Mouse (Mus musculus): ENCODE results near the gene March2. TPM values are rescaled to one million over a fixed set of nuclear protein-coding genes. Genes with fewer than 3 reads are reported as not detected.

The March2 gene
- total and polyA plus RNA-seq, 2 experiments from 2014 or later = 88.5 to 117 TPM

DNA sequence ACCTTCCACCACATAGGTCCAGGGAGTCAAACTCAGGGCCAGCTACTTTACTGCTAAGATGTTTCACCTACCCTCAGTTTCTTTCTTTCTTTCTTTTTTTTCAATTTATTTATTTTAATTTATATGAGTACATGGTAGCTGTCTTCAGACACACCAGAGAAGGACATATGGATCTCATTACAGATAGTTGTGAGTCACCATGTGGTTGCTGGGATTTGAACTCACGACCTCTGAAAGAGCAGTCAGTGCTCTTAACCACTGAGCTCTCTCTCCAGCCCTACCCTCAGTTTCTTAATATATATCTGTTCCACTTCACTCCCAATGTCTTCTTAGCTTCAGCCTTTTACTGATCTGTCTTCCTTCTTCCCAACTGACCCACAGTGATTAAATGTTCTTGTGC is 23.0 kb downstream of the March2 start:
- WGBS = 93% methylated on average over 1 of the region's 1 CpGs
- Histone ChIP-seq H3K27me3 (ENCODE audit: control insufficient read depth, insufficient read depth, low read length) (no peaks in the 10 kb centered on the region), H3K9me3 (replicated peaks; ENCODE audit: control insufficient read depth, low read length) (no peaks in the 10 kb centered on the region), H3K4me1 (ENCODE audit: control insufficient read depth, insufficient read depth) (no peaks in the 10 kb centered on the region), H3K27ac (ENCODE audit: low read depth) (no peak overlapping the region), H3K9ac (replicated peaks; ENCODE audit: low read depth, low read length) (no peak overlapping the region), H3K4me2 (ENCODE audit: low read depth, low read length) (no peak overlapping the region), H3K36me3 (replicated peaks; ENCODE audit: control insufficient read depth, insufficient read depth, low read length) (peaks cover 68% of the 10 kb centered on the region), H3K4me3 (ENCODE audit: low read depth, low read length) (no peak overlapping the region)
- DNase-seq (ENCODE audit: low spot score) (no peak), ATAC-seq (ENCODE audit: insufficient read depth, low read depth) (no peak)
- TF ChIP-seq CTCF (IDR thresholded peaks at IDR 0.05; ENCODE audit: low read depth) (no peak), EP300 (IDR thresholded peaks at IDR 0.05; ENCODE audit: low read depth) (no peak)

DNA sequence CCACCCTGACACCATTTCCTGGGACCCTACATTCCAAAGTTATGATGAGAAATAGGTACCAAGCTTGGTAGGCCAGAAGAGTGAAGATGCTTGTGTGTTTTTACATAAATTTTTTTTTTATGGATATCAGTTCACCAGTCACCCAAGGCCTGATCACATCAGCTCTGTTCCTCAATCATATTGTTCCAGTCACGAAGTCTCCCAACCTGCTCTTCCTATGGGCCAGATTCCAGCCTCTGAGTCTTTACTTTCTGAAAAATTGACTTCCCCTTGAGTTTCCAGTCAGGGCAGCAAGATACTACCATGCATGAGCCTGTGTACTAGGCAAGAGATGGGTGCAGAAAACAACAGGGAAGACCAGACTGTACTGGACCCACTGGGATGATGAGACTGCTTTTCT is 31.7 kb downstream of the March2 start, which contains the start of gene Hnrnpm:
Gene Hnrnpm, minus strand, starts transcription at position 101 of the 400 bp plus-strand sequence.
- H3K9ac ChIP-seq (replicated peaks; ENCODE audit: low read depth, low read length) = peak within 1 kb of the TSS; percentile 98; the same call in 1 of the 2 replicates
- 71% methylated on average over 1 of the region's 1 CpGs for WGBS
- no peak for ATAC-seq (ENCODE audit: insufficient read depth, low read depth)

DNA sequence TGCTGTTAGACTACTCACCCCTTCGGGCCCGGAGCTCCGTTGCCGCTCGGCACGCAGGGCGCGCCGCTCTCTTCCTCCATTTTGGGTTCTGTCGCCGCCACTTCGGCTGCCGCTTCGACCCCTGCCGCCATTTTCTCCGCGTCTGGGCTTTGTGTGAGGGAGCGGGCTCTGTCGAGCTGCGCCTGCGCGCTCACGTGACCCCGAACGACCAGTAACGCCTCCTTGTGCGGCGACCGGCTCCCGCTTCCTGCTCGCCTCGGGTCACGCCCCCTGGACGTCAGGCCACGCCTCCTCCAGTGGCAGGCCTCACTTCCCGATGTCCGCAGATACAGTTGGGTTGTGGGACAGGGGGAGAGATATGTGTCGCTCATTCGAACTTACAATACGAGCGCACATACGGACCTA is 33.2 kb downstream of the March2 start:
- H3K4me1 ChIP-seq (ENCODE audit: control insufficient read depth, insufficient read depth) = peaks cover 34% of the 10 kb centered on the region
- WGBS = under 1% methylated on average over 42 of the region's 42 CpGs
- H3K4me2 ChIP-seq (ENCODE audit: low read depth, low read length) = peak overlapping the region; percentile 95
- H3K27ac ChIP-seq (ENCODE audit: low read depth) = peak overlapping the region; percentile 98
- H3K36me3 ChIP-seq (replicated peaks; ENCODE audit: control insufficient read depth, insufficient read depth, low read length) = 0 out of 2 replicates have a peak, but pooled peaks cover 8% of the 10 kb centered on the region
- TF ChIP-seq CTCF (IDR thresholded peaks at IDR 0.05; ENCODE audit: low read depth) (peak; percentile 25; the same call in 1 of the 2 replicates), EP300 (IDR thresholded peaks at IDR 0.05; ENCODE audit: low read depth) (no peak)
- H3K9me3 ChIP-seq (replicated peaks; ENCODE audit: control insufficient read depth, low read length) = no peaks in the 10 kb centered on the region
- peak; percentile 97 for DNase-seq (ENCODE audit: low spot score)
- H3K27me3 ChIP-seq (ENCODE audit: control insufficient read depth, insufficient read depth, low read length) = no peaks in the 10 kb centered on the region
- peak overlapping the region; percentile 98 for H3K9ac ChIP-seq (replicated peaks; ENCODE audit: low read depth, low read length)
- peak; percentile 99 for ATAC-seq (ENCODE audit: insufficient read depth, low read depth)
- H3K4me3 ChIP-seq (ENCODE audit: low read depth, low read length) = peak overlapping the region; percentile 89

More for the DNA sequence above, 31.7 kb downstream of the March2 start, which contains the start of gene Hnrnpm:
- peak within 1 kb of the TSS; percentile 95 for H3K4me2 ChIP-seq (ENCODE audit: low read depth, low read length)
- TF ChIP-seq EP300 (IDR thresholded peaks at IDR 0.05; ENCODE audit: low read depth) = no peak
- no peak for TF ChIP-seq CTCF (IDR thresholded peaks at IDR 0.05; ENCODE audit: low read depth)
- H3K27me3 ChIP-seq (ENCODE audit: control insufficient read depth, insufficient read depth, low read length) = no peaks in the 10 kb centered on the region
- H3K27ac ChIP-seq (ENCODE audit: low read depth) = peak within 1 kb of the TSS; percentile 49
- H3K4me1 ChIP-seq (ENCODE audit: control insufficient read depth, insufficient read depth) = peaks cover 26% of the 10 kb centered on the region
- DNase-seq (ENCODE audit: low spot score) = no peak
- peaks cover 14% of the 10 kb centered on the region; the same call in 1 of the 2 replicates for H3K36me3 ChIP-seq (replicated peaks; ENCODE audit: control insufficient read depth, insufficient read depth, low read length)
- peak within 1 kb of the TSS; percentile 89 for H3K4me3 ChIP-seq (ENCODE audit: low read depth, low read length)
- H3K9me3 ChIP-seq (replicated peaks; ENCODE audit: control insufficient read depth, low read length) = no peaks in the 10 kb centered on the region

DNA sequence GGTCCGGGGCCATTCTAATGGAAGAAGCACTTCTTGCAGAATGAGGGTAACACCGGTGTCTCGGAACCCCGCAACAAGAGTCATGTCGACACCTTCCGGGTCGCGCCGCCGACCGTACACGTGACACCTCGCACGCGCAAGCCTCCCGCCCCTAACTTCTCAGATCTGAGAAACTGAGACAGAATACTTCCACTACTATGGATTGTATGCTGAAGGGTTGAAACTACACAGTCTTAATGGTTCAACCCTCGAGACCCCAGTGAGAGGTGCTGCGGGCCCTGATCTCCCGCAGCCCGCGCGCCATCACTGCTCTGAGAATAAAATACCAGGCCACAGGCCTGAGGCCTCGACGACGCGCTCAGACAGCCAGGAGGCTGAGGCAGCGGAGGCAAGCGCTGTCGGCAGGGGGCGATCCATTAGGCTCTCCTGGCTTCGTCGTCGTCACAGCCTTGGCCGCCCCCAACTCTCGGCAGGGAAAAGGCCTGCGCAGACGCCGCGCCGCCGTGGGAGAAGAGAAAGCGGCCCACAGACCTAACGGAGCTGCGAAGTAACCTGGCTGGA is 33.7 kb downstream of the March2 start:
- TF ChIP-seq CTCF (IDR thresholded peaks at IDR 0.05; ENCODE audit: low read depth) = peak; percentile 39
- TF ChIP-seq EP300 (IDR thresholded peaks at IDR 0.05; ENCODE audit: low read depth) = no peak
- peak; percentile 35 for DNase-seq (ENCODE audit: low spot score)
- Histone ChIP-seq H3K4me1 (ENCODE audit: control insufficient read depth, insufficient read depth) (peaks cover 35% of the 10 kb centered on the region), H3K9me3 (replicated peaks; ENCODE audit: control insufficient read depth, low read length) (no peaks in the 10 kb centered on the region), H3K27ac (ENCODE audit: low read depth) (peak overlapping the region; percentile 98), H3K4me2 (ENCODE audit: low read depth, low read length) (peak overlapping the region; percentile 95), H3K4me3 (ENCODE audit: low read depth, low read length) (peak overlapping the region; percentile 89), H3K27me3 (ENCODE audit: control insufficient read depth, insufficient read depth, low read length) (no peaks in the 10 kb centered on the region), H3K36me3 (replicated peaks; ENCODE audit: control insufficient read depth, insufficient read depth, low read length) (0 out of 2 replicates have a peak, but pooled peaks cover 3% of the 10 kb centered on the region), H3K9ac (replicated peaks; ENCODE audit: low read depth, low read length) (peak overlapping the region; percentile 98)
- ATAC-seq (ENCODE audit: insufficient read depth, low read depth) = peak; percentile 66
- under 1% methylated on average over 44 of the region's 44 CpGs for WGBS

DNA sequence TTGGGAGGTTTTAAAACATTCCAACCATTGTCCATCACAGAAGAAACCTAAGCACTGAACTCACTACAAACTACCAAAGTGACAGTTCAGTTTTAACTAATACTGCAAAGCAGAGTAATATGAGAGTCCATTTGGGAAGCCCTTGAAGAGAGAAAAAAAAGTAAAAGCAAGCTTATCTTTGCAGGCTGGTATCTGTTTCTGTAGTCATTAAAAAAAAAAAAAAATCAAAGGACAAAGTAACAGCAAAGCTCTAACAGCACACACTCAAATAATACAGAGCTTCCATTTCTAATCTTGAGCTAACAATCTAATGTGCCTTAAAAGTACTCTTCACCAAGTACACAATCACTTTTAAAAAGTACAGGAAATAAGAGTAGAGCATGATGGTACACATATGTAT is 36.7 kb downstream of the March2 start:
- Histone ChIP-seq H3K36me3 (replicated peaks; ENCODE audit: control insufficient read depth, insufficient read depth, low read length) (peaks cover 10% of the 10 kb centered on the region), H3K4me2 (ENCODE audit: low read depth, low read length) (no peak overlapping the region), H3K27ac (ENCODE audit: low read depth) (no peak overlapping the region), H3K9me3 (replicated peaks; ENCODE audit: control insufficient read depth, low read length) (no peaks in the 10 kb centered on the region), H3K4me1 (ENCODE audit: control insufficient read depth, insufficient read depth) (peaks cover 46% of the 10 kb centered on the region), H3K9ac (replicated peaks; ENCODE audit: low read depth, low read length) (no peak overlapping the region), H3K4me3 (ENCODE audit: low read depth, low read length) (no peak overlapping the region), H3K27me3 (ENCODE audit: control insufficient read depth, insufficient read depth, low read length) (no peaks in the 10 kb centered on the region)
- no peak for DNase-seq (ENCODE audit: low spot score)
- no peak for ATAC-seq (ENCODE audit: insufficient read depth, low read depth)
- TF ChIP-seq EP300 (IDR thresholded peaks at IDR 0.05; ENCODE audit: low read depth) (no peak), CTCF (IDR thresholded peaks at IDR 0.05; ENCODE audit: low read depth) (no peak)

DNA sequence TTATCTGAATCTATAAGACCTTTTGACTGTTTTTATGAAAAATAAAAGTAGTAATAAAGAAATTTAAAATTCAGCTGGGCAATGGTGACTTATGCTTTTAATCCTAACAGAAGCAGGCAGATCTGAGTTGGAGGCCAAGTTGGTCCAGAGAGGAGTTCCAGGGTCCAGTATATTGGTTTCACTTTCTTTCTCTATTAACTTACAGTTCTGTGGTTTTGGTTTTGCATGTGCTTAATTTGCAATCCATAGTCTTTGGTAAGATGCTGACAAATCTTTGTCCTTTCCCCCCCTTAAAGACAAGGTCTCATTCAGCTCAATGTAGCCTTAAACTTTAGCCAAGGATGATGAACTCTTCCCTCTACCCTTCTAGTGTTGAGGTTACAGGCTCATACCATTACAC is 39.7 kb downstream of the March2 start:
- peaks cover 47% of the 10 kb centered on the region for H3K4me1 ChIP-seq (ENCODE audit: control insufficient read depth, insufficient read depth)
- no peaks in the 10 kb centered on the region for H3K27me3 ChIP-seq (ENCODE audit: control insufficient read depth, insufficient read depth, low read length)
- no peak for DNase-seq (ENCODE audit: low spot score)
- no peak overlapping the region for H3K4me2 ChIP-seq (ENCODE audit: low read depth, low read length)
- no peak overlapping the region for H3K9ac ChIP-seq (replicated peaks; ENCODE audit: low read depth, low read length)
- no peak overlapping the region for H3K4me3 ChIP-seq (ENCODE audit: low read depth, low read length)
- H3K36me3 ChIP-seq (replicated peaks; ENCODE audit: control insufficient read depth, insufficient read depth, low read length) = peaks cover 16% of the 10 kb centered on the region
- no peak for ATAC-seq (ENCODE audit: insufficient read depth, low read depth)
- TF ChIP-seq EP300 (IDR thresholded peaks at IDR 0.05; ENCODE audit: low read depth) = no peak
- no peak for TF ChIP-seq CTCF (IDR thresholded peaks at IDR 0.05; ENCODE audit: low read depth)
- no peaks in the 10 kb centered on the region for H3K9me3 ChIP-seq (replicated peaks; ENCODE audit: control insufficient read depth, low read length)
- H3K27ac ChIP-seq (ENCODE audit: low read depth) = no peak overlapping the region
